Mouse (Mus musculus): ENCODE data around the gene Olfr95. TPM values are rescaled to one million over a fixed set of nuclear protein-coding genes. Genes with fewer than 3 reads are reported as not detected.
"Not testable (repeated sequence)": the region's sequence is repeated elsewhere in the genome, so short reads cannot be mapped to it uniquely, and the experiment has no call there.

Gene Olfr95
- total RNA-seq (2014; rRNA removed; ENCODE audit: low replicate concordance) (not detected in 2 replicates), polyA plus RNA-seq (2015; fragmentation: Nextera tagmentation; extraction: Ambion mirVana) (not detected in 2 replicates)

- Histone ChIP-seq H3K4me3 (ENCODE audit: low read depth, low read length) (no peak within 1 kb of the TSS), H3K36me3 (replicated peaks; ENCODE audit: control insufficient read depth, insufficient read depth, low read length) (no peaks in the 10 kb centered on the region), H3K9ac (replicated peaks; ENCODE audit: low read depth, low read length) (no peak within 1 kb of the TSS), H3K4me2 (ENCODE audit: low read depth, low read length) (no peak within 1 kb of the TSS), H3K9me3 (replicated peaks; ENCODE audit: control insufficient read depth, low read length) (no peaks in the 10 kb centered on the region; the same call in 1 of the 2 replicates), H3K27me3 (ENCODE audit: control insufficient read depth, insufficient read depth, low read length) (peaks cover 19% of the 10 kb centered on the region), H3K27ac (ENCODE audit: low read depth) (no peak within 1 kb of the TSS), H3K4me1 (ENCODE audit: control insufficient read depth, insufficient read depth) (no peaks in the 10 kb centered on the region)
- ATAC-seq (ENCODE audit: insufficient read depth, low read depth) (no peak), DNase-seq (ENCODE audit: low spot score) (no peak)
- WGBS: 57% methylated on average over 3 of the region's 3 CpGs
- no peak for TF ChIP-seq EP300 (IDR thresholded peaks at IDR 0.05; ENCODE audit: low read depth)
- no peak for TF ChIP-seq CTCF (IDR thresholded peaks at IDR 0.05; ENCODE audit: low read depth)
Measured at GRCm38 (mm10) chr17:37213018-37213417, at the start of gene Olfr95. Gene Olfr95, minus strand, starts transcription at chr17:37213118.

- Histone ChIP-seq H3K4me2 (ENCODE audit: low read depth, low read length) (no peak overlapping the region), H3K9me3 (replicated peaks; ENCODE audit: control insufficient read depth, low read length) (no peaks in the 10 kb centered on the region), H3K4me3 (ENCODE audit: low read depth, low read length) (no peak overlapping the region), H3K27me3 (ENCODE audit: control insufficient read depth, insufficient read depth, low read length) (no peaks in the 10 kb centered on the region), H3K27ac (ENCODE audit: low read depth) (no peak overlapping the region), H3K36me3 (replicated peaks; ENCODE audit: control insufficient read depth, insufficient read depth, low read length) (no peaks in the 10 kb centered on the region), H3K4me1 (ENCODE audit: control insufficient read depth, insufficient read depth) (no peaks in the 10 kb centered on the region), H3K9ac (replicated peaks; ENCODE audit: low read depth, low read length) (no peak overlapping the region)
- peak; percentile 38 for TF ChIP-seq CTCF (IDR thresholded peaks at IDR 0.05; ENCODE audit: low read depth)
- TF ChIP-seq EP300 (IDR thresholded peaks at IDR 0.05; ENCODE audit: low read depth): no peak
- DNase-seq (ENCODE audit: low spot score) (no peak), ATAC-seq (ENCODE audit: insufficient read depth, low read depth) (no peak)
- 5% methylated on average over 1 of the region's 1 CpGs for WGBS
Measured at GRCm38 (mm10) chr17:37250544-37250943, 37.6 kb upstream of the Olfr95 start.

DNA sequence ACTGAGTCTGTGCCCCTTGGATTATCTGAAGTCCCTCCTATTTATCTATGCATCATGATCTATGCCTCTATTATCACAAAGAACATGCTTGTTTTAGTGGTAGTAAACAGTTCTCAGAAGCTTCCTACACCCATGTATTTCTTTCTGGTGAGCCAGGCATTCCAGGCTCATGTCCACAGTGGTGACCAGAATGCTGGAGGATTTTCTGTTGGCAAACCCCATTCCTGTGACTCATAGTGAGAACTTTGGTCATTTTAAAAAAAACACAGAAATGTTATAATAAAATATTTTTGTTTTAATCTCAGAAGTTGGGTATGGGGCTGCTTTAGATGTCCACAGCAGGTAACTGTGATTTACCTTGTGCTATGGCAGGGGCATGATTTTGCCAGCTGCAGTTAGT is 36.5 kb upstream of the Olfr95 start:
- no peaks in the 10 kb centered on the region for H3K9me3 ChIP-seq (replicated peaks; ENCODE audit: control insufficient read depth, low read length)

DNA sequence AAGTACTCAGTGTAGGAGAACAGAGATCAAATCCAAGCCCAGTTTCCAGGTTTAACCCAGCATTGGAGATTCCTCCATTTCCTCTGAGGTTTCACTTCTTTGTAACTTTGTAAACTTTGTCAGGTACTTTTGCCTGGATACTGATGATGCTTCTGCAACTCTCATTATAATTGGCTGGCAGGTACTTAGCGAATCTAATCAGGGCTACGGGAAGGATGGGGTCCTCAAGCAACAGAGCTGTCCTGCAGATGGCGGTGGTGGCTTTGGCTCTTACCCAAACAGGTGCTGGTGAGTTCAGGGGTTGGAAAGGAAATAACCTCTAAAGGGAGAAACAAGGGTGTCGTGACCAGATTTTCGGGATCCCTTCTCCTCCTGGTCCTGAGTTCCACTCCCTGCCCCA is 33.8 kb upstream of the Olfr95 start:
- no peak for ATAC-seq (ENCODE audit: insufficient read depth, low read depth)
- no peaks in the 10 kb centered on the region for H3K27me3 ChIP-seq (ENCODE audit: control insufficient read depth, insufficient read depth, low read length)
- peak; percentile 7 for DNase-seq (ENCODE audit: low spot score)
- TF ChIP-seq EP300 (IDR thresholded peaks at IDR 0.05; ENCODE audit: low read depth): no peak
- no peak for TF ChIP-seq CTCF (IDR thresholded peaks at IDR 0.05; ENCODE audit: low read depth)
- H3K4me2 ChIP-seq (ENCODE audit: low read depth, low read length): no peak overlapping the region
- no peaks in the 10 kb centered on the region for H3K9me3 ChIP-seq (replicated peaks; ENCODE audit: control insufficient read depth, low read length)
- H3K36me3 ChIP-seq (replicated peaks; ENCODE audit: control insufficient read depth, insufficient read depth, low read length): no peaks in the 10 kb centered on the region
- no peak overlapping the region for H3K9ac ChIP-seq (replicated peaks; ENCODE audit: low read depth, low read length)
- H3K27ac ChIP-seq (ENCODE audit: low read depth): no peak overlapping the region
- H3K4me1 ChIP-seq (ENCODE audit: control insufficient read depth, insufficient read depth): no peaks in the 10 kb centered on the region
- H3K4me3 ChIP-seq (ENCODE audit: low read depth, low read length): no peak overlapping the region
- WGBS: 25% methylated on average over 5 of the region's 5 CpGs

More for the DNA sequence above, 36.5 kb upstream of the Olfr95 start:
- Histone ChIP-seq H3K4me3 (ENCODE audit: low read depth, low read length) (no peak overlapping the region), H3K36me3 (replicated peaks; ENCODE audit: control insufficient read depth, insufficient read depth, low read length) (no peaks in the 10 kb centered on the region), H3K4me2 (ENCODE audit: low read depth, low read length) (no peak overlapping the region), H3K27me3 (ENCODE audit: control insufficient read depth, insufficient read depth, low read length) (no peaks in the 10 kb centered on the region), H3K27ac (ENCODE audit: low read depth) (no peak overlapping the region), H3K4me1 (ENCODE audit: control insufficient read depth, insufficient read depth) (no peaks in the 10 kb centered on the region), H3K9ac (replicated peaks; ENCODE audit: low read depth, low read length) (no peak overlapping the region)
- TF ChIP-seq EP300 (IDR thresholded peaks at IDR 0.05; ENCODE audit: low read depth) (no peak), CTCF (IDR thresholded peaks at IDR 0.05; ENCODE audit: low read depth) (no peak)
- ATAC-seq (ENCODE audit: insufficient read depth, low read depth) (no peak), DNase-seq (ENCODE audit: low spot score) (no peak)

DNA sequence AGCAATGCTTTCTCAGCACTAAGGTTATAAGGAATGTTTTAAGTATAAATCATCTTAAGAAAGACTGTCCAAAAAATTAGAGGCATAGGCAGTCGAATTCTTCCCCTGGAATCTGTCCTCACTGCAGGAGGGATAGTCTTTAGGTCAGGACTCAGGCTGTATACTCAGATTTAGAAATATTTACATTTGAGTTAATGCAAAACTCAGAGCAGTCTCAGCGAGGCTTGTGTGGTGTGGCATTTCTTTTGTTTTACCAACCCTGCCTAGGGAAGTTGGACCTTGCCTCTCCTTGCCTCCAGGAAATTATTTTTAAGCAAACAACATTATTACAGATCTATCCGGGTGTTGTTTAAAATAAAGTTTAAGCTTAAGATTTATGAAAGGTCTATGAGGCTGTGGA is 29.3 kb upstream of the Olfr95 start:
- ATAC-seq (ENCODE audit: insufficient read depth, low read depth) (no peak), DNase-seq (ENCODE audit: low spot score) (no peak)
- no peak overlapping the region for H3K27ac ChIP-seq (ENCODE audit: low read depth)

DNA sequence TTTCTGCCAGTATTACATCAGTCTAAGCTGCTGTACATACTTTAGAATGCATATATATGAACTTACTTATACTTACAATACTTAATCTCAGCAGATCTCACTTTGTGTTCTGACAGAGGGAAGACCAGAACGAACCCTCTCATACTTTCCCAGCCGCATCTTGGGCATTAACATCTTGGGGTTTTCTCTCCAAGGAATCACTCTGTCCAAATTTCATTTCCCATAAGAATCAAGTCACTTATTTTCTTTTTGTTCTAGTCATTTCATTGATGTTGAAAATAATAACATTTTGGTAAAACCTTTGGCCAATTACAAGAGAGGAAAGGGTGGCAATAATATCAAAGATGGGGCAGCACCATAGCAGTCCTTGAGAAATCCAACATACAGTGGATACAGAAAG is 24.3 kb upstream of the Olfr95 start, which contains the start of gene Olfr97:
Gene Olfr97, minus strand, starts transcription at position 101 of the 400 bp plus-strand sequence.
- H3K4me3 ChIP-seq (ENCODE audit: low read depth, low read length); H3K9ac ChIP-seq (replicated peaks; ENCODE audit: low read depth, low read length); ATAC-seq (ENCODE audit: insufficient read depth, low read depth); DNase-seq (ENCODE audit: low spot score); H3K27me3 ChIP-seq (ENCODE audit: control insufficient read depth, insufficient read depth, low read length); H3K36me3 ChIP-seq (replicated peaks; ENCODE audit: control insufficient read depth, insufficient read depth, low read length); H3K27ac ChIP-seq (ENCODE audit: low read depth); H3K4me2 ChIP-seq (ENCODE audit: low read depth, low read length); H3K9me3 ChIP-seq (replicated peaks; ENCODE audit: control insufficient read depth, low read length); H3K4me1 ChIP-seq (ENCODE audit: control insufficient read depth, insufficient read depth): not testable (repeated sequence)
- WGBS: 71% methylated on average over 2 of the region's 2 CpGs

More for the DNA sequence above, 29.3 kb upstream of the Olfr95 start:
- Histone ChIP-seq H3K4me1 (ENCODE audit: control insufficient read depth, insufficient read depth) (no peaks in the 10 kb centered on the region), H3K4me2 (ENCODE audit: low read depth, low read length) (no peak overlapping the region), H3K9me3 (replicated peaks; ENCODE audit: control insufficient read depth, low read length) (no peaks in the 10 kb centered on the region), H3K4me3 (ENCODE audit: low read depth, low read length) (no peak overlapping the region), H3K36me3 (replicated peaks; ENCODE audit: control insufficient read depth, insufficient read depth, low read length) (no peaks in the 10 kb centered on the region), H3K27me3 (ENCODE audit: control insufficient read depth, insufficient read depth, low read length) (no peaks in the 10 kb centered on the region), H3K9ac (replicated peaks; ENCODE audit: low read depth, low read length) (no peak overlapping the region)
- TF ChIP-seq EP300 (IDR thresholded peaks at IDR 0.05; ENCODE audit: low read depth) (no peak), CTCF (IDR thresholded peaks at IDR 0.05; ENCODE audit: low read depth) (no peak)
- 48% methylated on average over 3 of the region's 3 CpGs for WGBS
